Mouse (Mus musculus) erythroblast, embryonic 14.5 days (primary cell): ENCODE measurements around the gene Haao. TPM values are rescaled to one million over a fixed set of nuclear protein-coding genes. Genes with fewer than 3 reads are reported as not detected.

Experiments used
- H3K27me3 ChIP-seq: 2 replicates; pipeline ENCODE4 v1.6.1; 2012; ENCODE audit warnings: inconsistent platforms; ENCODE audit not compliant: control insufficient read depth
- H3K36me3 ChIP-seq: 2 replicates; pipeline ENCODE4 v1.6.1; 2012; ENCODE audit warnings: mild to moderate bottlenecking, inconsistent platforms; ENCODE audit not compliant: control insufficient read depth
- H3K4me1 ChIP-seq: 2 replicates; pipeline ENCODE4 v1.6.1; 2012; ENCODE audit warnings: inconsistent platforms; ENCODE audit not compliant: control insufficient read depth
- H3K4me3 ChIP-seq: replicated peaks from 2 replicates; pipeline ENCODE3; 2012; ENCODE audit warnings: moderate library complexity, mild to moderate bottlenecking, inconsistent platforms
- H3K9me3 ChIP-seq: 2 replicates; pipeline ENCODE4 v1.6.1; 2012; ENCODE audit warnings: low read length, inconsistent platforms, mixed read lengths; ENCODE audit not compliant: control insufficient read depth
- GATA1 ChIP-seq: IDR thresholded peaks from 2 replicates; pipeline ENCODE4 v1.6.1; 2012; ENCODE audit warnings: low read length, inconsistent platforms, mixed read lengths
- TAL1 ChIP-seq: IDR thresholded peaks from 3 replicates; pipeline ENCODE4 v1.6.1; 2012; ENCODE audit warnings: low read length, inconsistent platforms, mixed read lengths
- polyA plus RNA-seq: library from polyadenylated mRNA; stranded (reverse); fragments of >175 nt; gene quantifications from 2 replicates; pipeline ENCODE4 v1.2.3, GENCODE M21; 2012

The Haao gene
- polyA plus RNA-seq, 1 experiment = not detected

DNA sequence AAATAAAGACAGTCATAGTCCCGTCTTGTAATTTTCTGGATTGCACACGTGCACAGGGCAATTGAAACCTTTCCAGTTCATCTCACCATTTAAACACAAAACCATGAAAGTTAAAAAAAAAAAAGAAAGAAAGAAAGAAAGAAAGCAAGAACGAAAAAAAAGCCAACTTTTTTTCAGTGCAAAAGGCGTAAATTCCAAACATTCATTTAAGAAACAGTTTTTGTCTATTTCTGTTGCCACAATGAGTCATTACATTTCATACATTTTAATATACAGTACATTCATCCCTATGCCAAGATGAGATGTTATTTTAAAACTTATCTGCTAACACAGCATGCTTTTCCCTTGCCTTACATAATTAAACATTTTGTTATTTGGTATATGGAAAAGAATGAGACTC is 11.9 kb upstream of the Haao start:
- no peak for TF ChIP-seq TAL1
- TF ChIP-seq GATA1 = no peak
- Histone ChIP-seq H3K9me3 (no peaks in the 10 kb centered on the region; the same call in 1 of the 2 replicates), H3K36me3 (no peaks in the 10 kb centered on the region), H3K4me1 (peaks cover 78% of the 10 kb centered on the region), H3K4me3 (no peak overlapping the region), H3K27me3 (peaks cover 16% of the 10 kb centered on the region)

DNA sequence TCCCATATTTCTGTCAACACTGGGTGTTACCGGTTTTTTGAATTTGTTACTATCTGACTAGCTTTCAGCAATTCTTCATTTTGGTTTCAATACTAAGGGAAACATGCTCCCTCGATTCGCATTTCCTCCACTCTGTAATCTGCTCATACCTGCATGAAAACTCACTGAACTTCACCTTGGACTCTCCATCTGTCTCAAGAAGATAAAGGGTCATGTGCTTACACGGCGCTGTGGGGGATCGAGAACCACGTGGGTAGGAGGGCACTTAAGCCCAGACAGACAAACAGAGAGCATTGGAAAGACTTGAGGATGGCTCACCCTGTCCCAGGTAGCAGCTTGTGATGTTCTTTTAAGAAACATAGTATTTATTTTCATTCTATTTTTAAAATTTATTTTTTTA is 10.7 kb upstream of the Haao start:
- no peaks in the 10 kb centered on the region for H3K9me3 ChIP-seq
- H3K4me1 ChIP-seq = peaks cover 80% of the 10 kb centered on the region
- H3K27me3 ChIP-seq = peaks cover 10% of the 10 kb centered on the region
- H3K36me3 ChIP-seq = no peaks in the 10 kb centered on the region
- TF ChIP-seq TAL1 (peak; percentile 84), GATA1 (peak; percentile 73)
- H3K4me3 ChIP-seq = peak overlapping the region; percentile 37

DNA sequence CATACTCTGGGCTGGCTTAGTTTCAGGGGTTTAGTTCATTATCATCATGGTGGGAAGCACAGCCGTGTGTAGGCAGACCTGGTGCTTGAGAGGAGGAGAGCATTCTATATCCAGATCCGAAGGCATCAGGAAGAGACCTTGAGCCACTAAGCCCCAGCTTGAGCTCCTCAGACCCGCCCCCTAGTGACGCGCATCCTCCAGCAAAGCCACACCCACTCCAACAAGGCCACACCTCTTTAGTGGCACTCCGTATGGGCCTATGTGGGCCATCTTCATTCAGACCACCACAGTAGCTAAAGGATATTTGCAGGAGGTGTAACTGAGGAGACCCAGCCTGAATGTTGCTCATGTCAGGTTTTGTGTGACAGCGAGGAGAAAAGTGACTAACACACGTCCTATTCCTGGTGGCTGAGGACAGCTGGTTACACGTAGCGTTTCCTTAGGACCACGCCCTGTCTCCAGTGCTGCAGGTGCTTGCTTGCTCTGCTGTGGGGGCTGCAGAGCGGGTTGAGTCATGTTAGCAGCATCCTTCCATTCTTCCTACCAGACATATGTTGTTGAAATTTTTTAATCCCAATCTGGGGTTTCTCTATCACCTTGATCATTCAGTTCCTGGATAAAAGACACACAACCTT is 6.6 kb upstream of the Haao start:
- H3K4me3 ChIP-seq = peak overlapping the region; percentile 59
- H3K27me3 ChIP-seq = no peaks in the 10 kb centered on the region
- H3K9me3 ChIP-seq = no peaks in the 10 kb centered on the region
- peaks cover 56% of the 10 kb centered on the region for H3K4me1 ChIP-seq
- TF ChIP-seq TAL1 (no peak), GATA1 (no peak)
- H3K36me3 ChIP-seq = no peaks in the 10 kb centered on the region

DNA sequence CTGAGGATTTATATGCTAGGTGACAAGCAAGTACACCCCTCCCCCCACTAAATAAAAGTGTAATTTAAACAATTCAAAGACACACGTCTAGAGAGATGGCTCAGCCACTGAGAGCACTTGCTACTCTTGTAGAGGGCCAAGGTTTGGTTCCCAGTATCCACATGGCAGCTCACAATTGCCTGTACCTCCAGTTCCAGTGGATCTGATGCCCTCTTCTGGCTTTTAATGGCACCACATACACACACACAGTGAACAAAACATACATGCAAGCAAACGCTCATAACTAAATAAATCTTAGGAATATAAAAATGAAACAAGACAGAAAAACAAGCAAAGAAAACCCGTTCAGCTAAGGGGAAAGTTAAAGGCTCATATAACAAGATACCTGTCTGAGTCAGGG is 6.1 kb upstream of the Haao start:
- Histone ChIP-seq H3K27me3 (no peaks in the 10 kb centered on the region), H3K4me3 (peak overlapping the region; percentile 59), H3K9me3 (no peaks in the 10 kb centered on the region), H3K36me3 (no peaks in the 10 kb centered on the region), H3K4me1 (peaks cover 52% of the 10 kb centered on the region)
- no peak for TF ChIP-seq GATA1
- no peak for TF ChIP-seq TAL1

DNA sequence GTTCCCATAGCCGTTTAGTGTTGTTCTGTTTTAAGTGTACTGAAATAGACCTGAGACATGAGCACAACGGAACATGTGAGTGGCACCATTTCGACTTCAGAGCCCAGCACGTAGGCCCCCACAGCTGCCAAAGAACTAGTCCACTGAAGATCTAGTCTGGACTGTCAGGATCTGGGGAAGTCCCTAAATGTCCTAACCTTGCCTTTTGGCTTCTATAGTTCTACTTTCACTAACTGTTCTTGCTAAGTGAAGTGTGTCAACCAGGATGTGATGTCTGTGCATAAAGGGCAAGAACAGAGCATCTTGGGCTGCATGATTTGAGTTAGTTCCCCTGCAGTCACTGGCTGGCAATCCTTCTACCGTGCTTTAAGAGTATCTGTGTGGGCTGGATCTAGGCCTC is 3.1 kb upstream of the Haao start:
- Histone ChIP-seq H3K4me1 (peaks cover 34% of the 10 kb centered on the region), H3K9me3 (no peaks in the 10 kb centered on the region), H3K36me3 (no peaks in the 10 kb centered on the region), H3K27me3 (no peaks in the 10 kb centered on the region), H3K4me3 (no peak overlapping the region)
- TF ChIP-seq GATA1 (no peak), TAL1 (no peak)

DNA sequence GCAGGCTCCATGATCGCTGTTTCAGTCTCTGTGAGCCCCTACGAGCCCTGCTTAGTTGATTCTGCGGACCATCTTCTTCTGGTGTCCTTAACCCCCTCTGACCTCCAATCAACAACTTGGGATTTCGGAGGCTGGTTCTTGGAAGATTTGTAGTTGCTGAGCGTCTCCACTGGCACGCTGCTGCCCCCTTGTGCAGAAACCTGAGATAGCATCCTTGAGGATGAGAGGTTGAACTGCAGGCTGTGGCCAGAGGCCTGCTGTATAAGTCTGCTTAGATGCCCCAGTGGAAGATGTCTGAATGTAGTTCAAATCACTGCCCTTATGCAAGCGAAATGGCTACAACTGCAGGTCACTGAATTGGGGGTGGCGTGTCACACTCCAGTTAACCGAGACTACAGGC is 2.7 kb upstream of the Haao start:
- Histone ChIP-seq H3K27me3 (no peaks in the 10 kb centered on the region), H3K9me3 (no peaks in the 10 kb centered on the region), H3K4me1 (peaks cover 34% of the 10 kb centered on the region), H3K4me3 (no peak overlapping the region), H3K36me3 (no peaks in the 10 kb centered on the region)
- TF ChIP-seq GATA1 (no peak), TAL1 (no peak)

DNA sequence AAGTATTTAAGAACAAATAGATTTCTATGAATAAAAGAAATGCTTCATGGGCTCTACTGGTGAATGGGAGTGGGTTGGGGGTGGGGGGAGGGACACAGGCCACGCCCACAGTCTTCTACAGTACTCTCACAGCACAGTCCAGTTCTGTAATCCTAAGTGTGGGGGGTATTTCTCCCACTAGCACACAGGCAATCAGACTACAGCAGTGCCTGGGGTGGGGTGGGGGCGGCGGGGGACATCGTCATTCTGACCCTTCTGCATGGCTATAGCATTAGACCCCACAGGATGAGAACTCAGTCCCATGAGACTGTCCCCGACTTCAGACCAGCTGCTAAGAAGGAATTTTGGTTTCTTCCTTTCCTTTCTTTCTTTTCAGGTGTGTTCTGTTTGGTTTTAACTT is 2.0 kb upstream of the Haao start:
- Histone ChIP-seq H3K36me3 (no peaks in the 10 kb centered on the region), H3K9me3 (no peaks in the 10 kb centered on the region), H3K4me1 (peaks cover 27% of the 10 kb centered on the region), H3K4me3 (no peak overlapping the region), H3K27me3 (no peaks in the 10 kb centered on the region)
- no peak for TF ChIP-seq GATA1
- no peak for TF ChIP-seq TAL1

DNA sequence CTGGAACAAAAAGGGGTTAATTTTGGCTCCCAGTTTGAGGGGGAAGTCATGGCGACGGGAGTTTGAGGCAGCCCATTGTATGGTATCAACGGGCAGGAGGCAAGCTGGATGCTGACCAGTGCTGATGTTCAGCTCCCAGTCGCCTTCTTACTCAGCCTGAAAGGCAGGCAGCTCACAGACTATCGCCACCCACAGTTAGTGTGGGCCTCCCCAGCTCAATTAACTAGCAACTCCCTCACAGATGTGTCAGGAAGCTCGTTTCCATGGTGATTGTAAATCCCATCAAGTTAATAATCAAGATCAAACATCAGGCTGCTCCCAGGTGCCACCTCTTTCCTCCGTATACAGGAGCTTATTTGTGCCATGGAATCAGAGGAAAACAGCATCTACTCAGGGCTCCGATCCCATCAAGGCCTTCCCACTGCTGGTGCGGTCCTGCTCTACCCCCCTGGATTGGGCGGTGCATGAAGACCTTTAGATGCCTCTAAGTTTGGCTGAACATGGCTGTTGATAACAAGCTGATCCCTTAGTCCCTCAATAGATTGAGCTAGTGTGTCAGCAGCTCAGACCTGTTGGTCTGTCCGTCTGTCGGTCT is 1.4 kb upstream of the Haao start:
- Histone ChIP-seq H3K4me3 (no peak overlapping the region), H3K9me3 (no peaks in the 10 kb centered on the region), H3K4me1 (peaks cover 22% of the 10 kb centered on the region), H3K27me3 (no peaks in the 10 kb centered on the region), H3K36me3 (no peaks in the 10 kb centered on the region)
- TF ChIP-seq GATA1 = no peak
- TF ChIP-seq TAL1 = no peak

DNA sequence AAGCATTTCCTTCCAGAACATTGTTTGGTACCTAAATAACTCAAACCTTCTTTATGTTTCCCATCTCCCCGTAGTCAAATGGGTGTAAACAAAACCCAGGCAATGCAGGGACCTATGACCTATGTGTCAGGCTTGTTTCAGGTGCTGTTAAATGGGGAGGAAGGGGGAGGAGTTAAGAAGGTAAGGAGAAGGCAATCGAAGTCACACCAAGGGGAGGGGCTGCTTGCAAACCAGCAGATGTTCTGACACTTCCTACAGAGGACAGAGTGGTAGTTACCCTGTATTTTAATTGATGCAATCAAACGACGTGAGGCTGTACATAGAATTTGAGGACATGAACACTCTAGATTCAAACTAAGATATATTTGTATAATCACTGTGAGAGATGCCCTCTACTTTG is 719 bp upstream of the Haao start:
- no peak for TF ChIP-seq GATA1
- TF ChIP-seq TAL1 = no peak
- Histone ChIP-seq H3K4me1 (peaks cover 17% of the 10 kb centered on the region), H3K9me3 (no peaks in the 10 kb centered on the region), H3K36me3 (no peaks in the 10 kb centered on the region), H3K4me3 (no peak overlapping the region), H3K27me3 (no peaks in the 10 kb centered on the region)
